Mouse (Mus musculus): ENCODE results near the gene Akap13.

- peak; percentile 31 for TF ChIP-seq CTCF (IDR thresholded peaks at IDR 0.05)
- TF ChIP-seq POLR2A (IDR thresholded peaks at IDR 0.05; ENCODE audit: insufficient read depth, low read depth, low read length): peak; percentile 59
- TF ChIP-seq EP300 (IDR thresholded peaks at IDR 0.05; ENCODE audit: insufficient read depth, low read depth, low read length): no peak
These were observed 326.8 kb downstream of the Akap13 start for GRCm38 (mm10) chr7:75781948-75782722.

Measured in heart, adult 2 months (tissue).